Mouse (Mus musculus) CD4-positive helper T cell, adult 2 months (primary cell): Measurements from ENCODE around the gene Acot3.

Experiments used
- DNase-seq: peaks from one replicate; pipeline ENCODE4 v3.0.0-alpha.2; 2012; ENCODE audit warnings: low read depth, missing footprints, low spot score

Acot3 gene

DNA sequence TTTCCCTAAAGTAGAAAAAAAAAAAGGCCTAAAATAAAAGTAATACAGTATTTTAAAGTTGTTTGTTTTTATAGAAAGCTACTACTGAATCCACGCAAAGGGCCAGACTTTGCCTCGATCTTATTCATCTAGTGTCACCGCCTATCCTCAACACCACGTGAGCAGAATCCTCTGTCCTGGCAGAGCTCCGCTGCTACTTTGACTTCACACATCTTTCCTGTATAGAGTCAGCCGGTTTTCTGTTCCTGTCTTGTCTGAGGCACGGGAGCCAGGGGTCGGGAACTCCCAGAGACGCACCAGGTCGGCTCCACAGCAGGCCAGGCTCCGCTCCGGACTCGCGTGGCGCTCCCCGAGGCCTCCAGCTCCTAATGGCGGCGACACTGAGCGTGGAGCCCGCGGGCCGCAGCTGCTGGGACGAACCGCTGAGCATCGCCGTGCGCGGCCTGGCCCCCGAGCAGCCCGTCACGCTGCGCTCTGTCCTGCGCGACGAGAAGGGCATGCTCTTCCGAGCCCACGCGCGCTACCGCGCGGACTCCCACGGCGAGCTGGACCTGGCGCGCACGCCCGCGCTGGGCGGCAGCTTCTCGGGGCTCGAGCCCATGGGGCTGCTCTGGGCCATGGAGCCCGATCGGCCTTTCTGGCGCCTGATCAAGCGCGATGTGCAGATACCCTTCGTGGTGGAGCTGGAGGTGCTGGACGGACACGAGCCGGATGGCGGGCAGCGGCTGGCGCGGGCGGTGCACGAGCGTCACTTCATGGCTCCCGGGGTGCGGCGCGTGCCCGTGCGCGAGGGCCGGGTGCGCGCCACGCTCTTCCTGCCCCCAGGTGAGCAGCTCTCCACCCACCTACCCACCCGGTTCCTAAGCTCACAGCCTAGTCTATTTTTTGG is 48.9 kb downstream of the Acot3 start, which contains the start of gene Acot6:
Gene Acot6, plus strand, starts transcription at position 51 of the 889 bp plus-strand sequence.
- DNase-seq: peak; percentile 57

DNA sequence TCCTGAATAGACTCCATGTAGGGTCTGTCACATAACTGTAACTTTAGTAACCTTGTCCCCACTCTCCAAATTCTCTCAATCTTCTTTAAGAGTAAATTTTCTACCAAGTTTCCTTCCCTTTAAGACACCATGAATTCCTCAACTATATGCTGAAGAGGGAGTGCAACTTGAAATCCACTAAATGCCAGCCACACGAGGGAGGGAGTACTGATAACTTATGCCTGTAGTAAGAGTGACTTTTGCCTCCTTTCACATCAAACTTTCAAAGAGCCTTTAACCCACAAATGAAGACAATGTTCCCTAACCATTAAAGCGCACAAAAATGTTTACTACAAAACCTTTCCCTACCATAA is 49.5 kb downstream of the Acot3 start:
- DNase-seq: no peak

DNA sequence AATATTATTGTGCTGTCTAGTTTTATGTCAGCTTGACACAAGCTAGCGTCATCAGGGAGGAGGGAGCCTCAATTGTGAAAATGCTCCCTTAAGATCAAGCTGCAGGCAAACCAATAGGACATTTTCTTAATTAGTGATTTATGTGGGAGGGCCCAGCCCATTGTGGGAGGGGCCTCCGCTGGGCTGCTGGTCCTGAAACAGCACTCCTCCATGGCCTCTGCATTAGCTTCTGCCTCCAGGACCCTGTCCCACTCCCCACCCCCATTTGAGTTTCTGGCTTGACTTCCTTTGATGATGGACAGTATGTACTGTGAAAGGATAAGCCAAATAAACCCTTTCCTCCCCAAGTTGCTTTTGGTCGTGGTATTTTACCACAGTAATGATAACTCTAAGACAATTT is 55.1 kb downstream of the Acot3 start:
- DNase-seq: no peak

DNA sequence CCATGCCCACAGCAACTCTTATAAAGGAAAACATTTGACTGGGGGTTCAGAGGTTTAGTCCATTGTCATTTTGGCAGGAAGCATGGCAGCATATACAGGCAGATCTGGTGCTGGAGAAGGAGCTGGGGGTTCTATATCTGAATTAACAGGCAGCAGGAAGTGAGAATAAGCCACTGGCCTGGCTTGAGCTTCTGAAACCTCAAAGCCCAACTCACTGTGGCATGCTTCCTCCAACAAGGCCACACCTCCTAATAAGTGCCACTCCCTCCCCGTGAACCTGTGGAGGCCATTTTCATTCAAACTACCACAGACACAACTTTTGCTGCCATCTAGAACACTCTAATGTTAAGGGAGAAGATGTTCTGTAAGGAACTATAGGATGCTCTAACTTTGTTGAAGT is 55.7 kb downstream of the Acot3 start:
- no peak for DNase-seq

DNA sequence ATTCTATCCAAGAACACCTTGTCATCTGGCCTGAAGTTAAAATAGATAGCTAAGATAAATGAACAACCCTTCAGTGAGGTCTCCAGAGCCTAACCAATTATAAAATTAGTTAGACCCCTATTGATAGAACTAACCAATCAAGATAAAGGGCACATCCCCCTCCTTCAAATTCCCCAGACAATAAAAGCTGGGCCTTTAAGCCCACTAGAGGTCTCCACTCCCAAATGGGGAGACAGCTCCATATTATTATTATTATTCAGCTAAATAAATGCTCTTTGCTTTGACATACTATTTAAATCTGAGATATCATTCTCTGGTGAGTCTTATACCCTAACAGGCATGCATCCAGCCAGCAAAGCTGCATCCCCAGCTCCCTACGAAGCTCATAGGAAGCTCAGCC is 58.0 kb downstream of the Acot3 start:
- DNase-seq: no peak
